Mouse (Mus musculus) embryonic stem cell, embryonic (primary cell): Measurements from ENCODE around the gene Gpd1.

Experiments
- CTCF ChIA-PET, 4 experiments: fragments of 300-600 bp in 2 of 4; fragments of 350-600 bp in 2 of 4; sonication (Branson Sonifier 250); formaldehyde crosslinking; loops; one replicate each; lab custom pipeline; 2022; ENCODE audit warnings: inconsistent platforms in 2 of 4; lab: Charles Lee
- POLR2A ChIA-PET, 4 experiments: fragments of 300-600 bp in 2 of 4; fragments of 350-600 bp in 2 of 4; sonication (Branson Sonifier 250); formaldehyde crosslinking; loops; one replicate each; lab custom pipeline; 2022; ENCODE audit warnings: antibody characterized with exemption in 4 of 4, inconsistent platforms in 1 of 4; lab: Charles Lee

The Gpd1 gene

DNA sequence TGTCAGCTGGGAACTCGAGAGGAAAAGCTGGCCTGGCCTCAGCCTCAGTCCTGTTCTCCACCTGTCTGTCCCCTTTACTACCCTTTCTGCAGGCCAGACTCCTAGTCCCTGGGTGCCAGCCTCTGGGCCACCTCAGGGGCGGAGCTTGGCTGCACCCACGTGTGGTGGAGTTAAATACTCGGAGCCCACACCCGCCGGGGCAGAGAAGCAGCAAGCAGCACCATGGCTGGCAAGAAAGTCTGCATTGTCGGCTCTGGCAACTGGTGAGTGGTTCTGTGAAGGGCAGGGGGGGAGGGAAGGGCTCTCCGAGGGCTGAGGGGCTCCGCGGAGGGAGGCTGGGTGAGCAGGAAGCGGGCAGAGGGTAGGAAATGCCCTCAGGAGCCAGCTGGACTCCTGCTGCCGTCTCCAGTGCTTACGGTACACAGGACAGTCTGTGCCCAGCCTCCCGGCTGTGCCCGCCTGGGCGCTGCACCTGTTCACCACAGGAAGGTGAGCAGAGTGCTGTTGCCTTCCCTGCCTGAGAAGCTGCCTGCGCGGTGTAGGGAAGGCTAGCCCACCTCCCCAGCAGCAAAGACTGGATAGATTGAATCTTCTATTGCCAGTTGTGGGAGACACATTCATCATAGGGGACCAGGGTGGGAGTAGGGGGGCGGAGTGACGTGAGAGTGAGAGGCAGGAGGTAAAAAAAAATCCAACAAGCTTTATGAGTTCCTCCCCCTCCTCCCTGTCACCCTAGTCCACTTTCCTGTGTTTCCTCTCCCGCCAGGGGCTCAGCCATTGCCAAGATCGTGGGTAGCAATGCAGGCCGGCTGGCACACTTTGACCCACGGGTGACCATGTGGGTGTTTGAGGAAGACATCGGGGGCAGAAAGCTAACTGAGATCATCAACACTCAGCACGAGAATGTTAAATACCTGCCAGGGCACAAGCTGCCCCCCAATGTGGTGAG lies at the start of gene Gpd1:
Gene Gpd1 (plus strand): TSS at position 130 of the 949 bp plus-strand sequence.
- CTCF ChIA-PET: interaction anchor here (0.5 to 8.0 kb wide), 14 partner anchors 7 to 966 kb away, joined by 3 to 131 read pairs (median 3); partner anchors contain the start of genes Cox14 (in 2 of the 4) and Gm17349 (in 2 of the 4)
- POLR2A ChIA-PET: interaction anchor here (0.5 to 10.6 kb wide), 11 partner anchors 7 to 302 kb away, joined by 3 to 90 read pairs (median 5); partner anchors contain the start of genes Gm17349 (in 2 of the 4), Cox14 (in 1 of the 4) and Smarcd1 (in 1 of the 4)

DNA sequence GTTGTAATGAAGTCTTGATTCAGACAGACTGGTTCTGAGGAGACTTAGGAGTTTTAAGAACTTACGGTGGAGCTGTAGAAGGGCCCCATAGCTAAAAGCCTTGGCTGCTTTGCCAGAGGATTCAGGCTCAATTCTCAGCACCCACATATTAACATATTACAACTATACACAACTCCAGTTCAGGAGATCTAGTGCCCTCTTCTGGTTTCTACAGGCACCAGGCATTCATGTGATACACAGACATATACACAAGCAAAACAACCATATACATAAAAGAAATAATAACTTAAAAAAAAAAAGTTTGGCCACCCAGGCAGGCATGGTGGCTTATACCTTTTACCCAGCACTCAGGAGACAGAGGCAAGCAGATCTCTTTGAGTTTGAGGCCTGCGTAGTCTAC lies 49.8 kb upstream of the Gpd1 start:
- POLR2A ChIA-PET: interaction anchor here in 1 of 4 experiments (1.1 to 12.6 kb wide), 4 partner anchors 9 to 67 kb away, joined by 4 to 107 read pairs (median 13); partner anchors contain the start of gene Racgap1
- CTCF ChIA-PET: interaction anchor here (0.5 to 7.8 kb wide), 12 partner anchors 9 to 384 kb away, joined by 3 to 114 read pairs (median 4); partner anchors contain the start of gene Cox14 (in 1 of the 4)

DNA sequence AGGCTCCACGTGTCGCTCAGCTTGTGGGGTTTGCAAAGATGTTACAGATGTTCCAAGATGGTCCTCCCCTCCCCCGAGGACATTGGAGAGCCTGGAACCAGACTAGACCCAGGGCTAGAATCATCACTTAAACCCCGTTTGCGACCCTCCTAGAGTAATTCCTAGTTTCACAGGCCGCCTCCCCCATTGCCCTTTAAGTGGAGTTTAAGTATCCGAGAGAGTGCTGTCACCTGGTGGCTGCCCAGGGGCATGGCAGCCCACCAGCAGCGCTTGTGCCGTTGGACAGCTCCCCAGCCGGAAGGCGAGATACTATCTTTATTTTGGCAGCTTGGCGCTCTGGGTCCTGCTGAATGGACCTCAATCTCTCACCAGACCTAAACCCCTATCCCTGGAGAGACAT lies 48.4 kb upstream of the Gpd1 start:
- POLR2A ChIA-PET: interaction anchor here (0.6 to 12.6 kb wide), 21 partner anchors 9 to 142 kb away, joined by 3 to 107 read pairs (median 5); partner anchors contain the start of genes Cox14 (in 2 of the 4) and Racgap1 (in 2 of the 4)

DNA sequence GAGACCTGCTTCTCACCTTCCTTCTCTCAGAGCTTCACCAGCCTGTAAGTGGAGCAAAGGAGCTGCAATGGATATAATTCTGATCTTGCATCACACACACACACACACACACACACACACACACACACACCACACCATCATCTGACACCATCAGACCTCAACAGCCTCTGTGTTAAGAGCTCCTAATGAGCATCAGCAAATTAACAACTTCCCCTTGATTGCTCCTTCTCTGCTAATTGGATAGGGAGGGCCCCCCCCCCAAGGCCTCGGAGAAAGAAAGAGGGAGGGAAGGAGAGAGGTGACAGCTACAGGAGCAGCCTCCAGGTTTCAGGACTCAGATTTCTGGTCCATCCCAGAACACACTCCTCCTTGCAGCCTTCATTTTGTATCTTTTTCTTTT lies 47.9 kb upstream of the Gpd1 start:
- CTCF ChIA-PET: interaction anchor here (0.5 to 7.8 kb wide), 45 partner anchors 9 to 645 kb away, joined by 3 to 114 read pairs (median 4); partner anchors contain the start of genes Cox14 (in 2 of the 4), Racgap1 (in 2 of the 4), Aqp6 (in 1 of the 4) and Dnajc22 (in 1 of the 4)
- POLR2A ChIA-PET: interaction anchor here (0.6 to 12.6 kb wide), 25 partner anchors 9 to 374 kb away, joined by 3 to 107 read pairs (median 5); partner anchors contain the start of genes Racgap1 (in 2 of the 4) and Cox14 (in 1 of the 4)

More for the DNA sequence above, 48.4 kb upstream of the Gpd1 start:
- CTCF ChIA-PET: interaction anchor here (0.5 to 7.8 kb wide), 42 partner anchors 9 to 627 kb away, joined by 3 to 114 read pairs (median 4); partner anchors contain the start of genes Cox14 (in 2 of the 4), Racgap1 (in 2 of the 4) and Aqp6 (in 1 of the 4)

DNA sequence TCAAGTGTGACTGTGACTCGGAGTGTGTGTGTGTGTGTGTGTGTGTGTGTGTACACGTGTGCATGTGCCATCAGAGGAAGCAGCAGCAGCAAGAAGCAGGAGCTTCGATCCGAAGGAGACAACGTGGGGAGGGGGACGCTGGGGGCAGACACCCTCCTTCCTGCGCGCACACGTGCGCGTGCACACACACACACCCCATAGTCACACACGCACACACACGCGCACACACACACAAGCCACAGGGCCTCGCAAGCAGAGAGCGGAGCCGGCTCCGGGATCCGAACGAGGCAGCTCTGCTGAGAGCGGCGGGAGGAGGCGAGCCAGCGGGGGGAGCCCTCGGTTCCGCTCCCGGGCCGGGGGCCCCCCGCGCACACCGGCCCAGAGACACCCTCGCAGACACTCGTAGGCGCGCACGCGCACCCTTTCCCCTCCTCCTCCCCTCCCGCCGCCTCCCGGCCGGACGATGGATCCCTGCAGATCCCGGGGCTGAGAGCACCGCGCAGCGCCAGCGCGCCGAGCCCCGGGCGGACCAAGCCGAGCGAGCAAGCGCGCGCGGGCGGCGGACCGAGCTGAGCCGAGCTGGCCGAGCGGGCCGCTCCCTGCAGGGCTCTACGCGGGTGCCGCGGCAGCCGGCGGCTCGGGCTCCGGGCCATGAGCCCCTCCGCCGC lies 47.0 kb upstream of the Gpd1 start, which contains the start of gene Asic1:
Gene Asic1 (plus strand): TSS at position 215 of the 668 bp plus-strand sequence.
- POLR2A ChIA-PET: interaction anchor here (0.6 to 12.6 kb wide), 17 partner anchors 8 to 242 kb away, joined by 3 to 107 read pairs (median 4); partner anchors contain the start of gene Racgap1 (in 1 of the 4)
- CTCF ChIA-PET: interaction anchor here (0.6 to 7.8 kb wide), 23 partner anchors 8 to 646 kb away, joined by 3 to 114 read pairs (median 6); partner anchors contain the start of genes Racgap1 (in 2 of the 4) and Gm17349 (in 1 of the 4)

DNA sequence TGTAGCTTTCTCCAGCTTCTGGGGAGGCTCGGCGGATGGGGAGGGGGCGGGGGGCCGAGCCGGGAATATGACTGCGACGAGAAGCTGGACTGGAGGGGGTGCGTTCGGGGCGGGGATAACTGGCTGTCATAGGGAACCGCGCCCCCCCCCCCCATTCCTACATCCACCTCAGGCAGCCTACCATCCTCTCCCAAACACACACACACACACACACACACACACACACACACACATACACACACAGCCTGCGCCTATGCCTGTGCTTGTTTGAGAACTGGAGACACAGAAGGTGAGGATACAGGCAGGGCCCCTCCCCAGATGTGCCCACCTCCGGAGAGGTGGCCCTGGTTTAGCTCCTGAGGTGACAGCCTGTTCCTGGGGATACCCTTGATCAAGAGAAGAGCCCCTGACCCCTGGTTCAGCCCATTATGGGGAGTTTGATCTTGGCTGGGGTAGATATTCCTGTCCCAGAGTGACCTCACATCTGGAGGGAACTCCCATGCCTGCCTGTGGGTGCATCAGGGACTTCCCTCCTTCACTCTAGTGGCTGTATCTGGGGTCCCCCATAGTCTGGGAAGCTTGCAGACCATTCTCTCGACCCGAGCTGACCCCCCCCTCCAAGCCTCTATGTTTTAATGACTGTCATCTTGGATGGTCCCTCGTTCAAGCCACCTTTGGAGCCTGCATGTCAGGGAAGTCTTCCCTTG lies 46.2 kb upstream of the Gpd1 start:
- CTCF ChIA-PET: interaction anchor here (0.6 to 8.1 kb wide), 16 partner anchors 8 to 254 kb away, joined by 3 to 114 read pairs (median 4); partner anchors contain the start of genes Cox14 (in 1 of the 4), Gm17349 (in 1 of the 4) and Racgap1 (in 1 of the 4)
- POLR2A ChIA-PET: interaction anchor here in 2 of 4 experiments (0.6 to 12.6 kb wide), 14 partner anchors 7 to 243 kb away, joined by 3 to 107 read pairs (median 4); partner anchors contain the start of genes Gm17349 (in 1 of the 2) and Racgap1 (in 1 of the 2)

DNA sequence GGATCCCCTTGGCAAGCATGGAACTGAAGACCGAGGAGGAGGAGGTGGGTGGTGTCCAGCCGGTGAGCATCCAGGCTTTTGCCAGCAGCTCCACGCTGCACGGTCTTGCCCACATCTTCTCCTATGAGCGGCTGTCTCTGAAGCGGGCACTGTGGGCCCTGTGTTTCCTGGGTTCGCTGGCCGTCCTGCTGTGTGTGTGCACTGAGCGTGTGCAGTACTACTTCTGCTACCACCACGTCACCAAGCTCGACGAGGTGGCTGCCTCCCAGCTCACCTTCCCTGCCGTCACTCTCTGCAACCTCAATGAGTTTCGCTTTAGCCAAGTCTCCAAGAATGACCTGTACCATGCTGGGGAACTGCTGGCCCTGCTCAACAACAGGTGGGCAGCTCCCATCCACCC lies 45.5 kb upstream of the Gpd1 start:
- ChIA-PET POLR2A (interaction anchor here in 2 of 4 experiments (0.7 to 12.6 kb wide), 7 partner anchors 9 to 265 kb away, joined by 3 to 107 read pairs (median 3); partner anchors contain the start of genes Gm17349 (in 1 of the 2) and Racgap1 (in 1 of the 2)), CTCF (interaction anchor here (0.7 to 8.1 kb wide), 12 partner anchors 9 to 227 kb away, joined by 3 to 88 read pairs (median 5); partner anchors contain the start of genes Aqp5 (in 1 of the 4), Cox14 (in 1 of the 4) and Gm17349 (in 1 of the 4))

DNA sequence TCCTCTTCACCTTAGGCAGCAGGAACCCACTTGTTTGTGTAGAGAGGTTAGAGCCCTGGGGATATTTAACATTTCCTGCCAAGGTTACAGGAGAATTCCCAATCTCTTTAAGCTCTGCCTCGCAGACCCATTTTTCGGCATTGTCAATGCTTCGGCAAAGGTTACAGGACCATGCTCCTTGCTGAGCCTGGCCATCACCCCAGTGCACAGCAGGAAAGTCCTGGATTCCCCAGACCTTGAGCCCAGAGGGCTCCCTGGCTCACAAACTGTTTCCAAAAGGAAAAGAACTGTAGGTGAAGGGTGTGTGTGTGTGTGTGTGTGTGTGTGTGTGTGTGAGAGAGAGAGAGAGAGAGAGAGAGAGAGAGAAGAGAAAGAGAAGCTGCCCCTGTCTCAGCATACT lies 42.4 kb upstream of the Gpd1 start:
- ChIA-PET CTCF (interaction anchor here in 3 of 4 experiments (0.5 to 8.1 kb wide), 12 partner anchors 31 to 668 kb away, joined by 3 to 88 read pairs (median 4); no protein-coding TSS in a partner anchor), POLR2A (interaction anchor here in 2 of 4 experiments (0.6 to 12.6 kb wide), 5 partner anchors 14 to 198 kb away, joined by 3 to 107 read pairs (median 4); partner anchors contain the start of gene Racgap1 (in 2 of the 2))

DNA sequence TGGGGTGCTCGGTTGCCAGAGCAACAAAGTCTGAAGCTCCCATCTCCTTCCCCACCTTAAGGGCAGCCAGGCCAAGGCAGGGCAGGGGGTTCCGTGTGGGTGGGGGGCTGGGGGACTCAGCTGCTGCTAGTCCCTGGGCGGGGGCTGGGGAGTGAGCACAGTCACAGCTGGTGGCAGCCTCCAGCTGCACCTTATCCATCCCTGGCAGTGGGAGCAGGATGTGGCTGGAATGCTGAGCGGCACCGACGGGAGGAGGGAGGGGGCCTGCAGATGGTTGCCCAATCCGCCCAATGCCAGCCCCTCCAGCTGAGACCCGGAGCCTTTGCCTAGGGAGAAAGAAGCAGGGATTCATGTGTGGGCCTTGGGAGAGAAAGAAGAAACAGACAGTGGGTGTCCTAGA lies 40.2 kb upstream of the Gpd1 start:
- POLR2A ChIA-PET: interaction anchor here (0.6 to 3.9 kb wide), 19 partner anchors 8 to 1650 kb away, joined by 3 to 43 read pairs (median 6); partner anchors contain the start of genes Cox14 (in 2 of the 4), Gm17349 (in 1 of the 4) and Racgap1 (in 1 of the 4)
- CTCF ChIA-PET: interaction anchor here (0.6 to 8.1 kb wide), 31 partner anchors 8 to 890 kb away, joined by 3 to 88 read pairs (median 9); partner anchors contain the start of genes Cox14 (in 3 of the 4), Gm17349 (in 2 of the 4), Asic1 (in 1 of the 4) and Racgap1 (in 1 of the 4)

DNA sequence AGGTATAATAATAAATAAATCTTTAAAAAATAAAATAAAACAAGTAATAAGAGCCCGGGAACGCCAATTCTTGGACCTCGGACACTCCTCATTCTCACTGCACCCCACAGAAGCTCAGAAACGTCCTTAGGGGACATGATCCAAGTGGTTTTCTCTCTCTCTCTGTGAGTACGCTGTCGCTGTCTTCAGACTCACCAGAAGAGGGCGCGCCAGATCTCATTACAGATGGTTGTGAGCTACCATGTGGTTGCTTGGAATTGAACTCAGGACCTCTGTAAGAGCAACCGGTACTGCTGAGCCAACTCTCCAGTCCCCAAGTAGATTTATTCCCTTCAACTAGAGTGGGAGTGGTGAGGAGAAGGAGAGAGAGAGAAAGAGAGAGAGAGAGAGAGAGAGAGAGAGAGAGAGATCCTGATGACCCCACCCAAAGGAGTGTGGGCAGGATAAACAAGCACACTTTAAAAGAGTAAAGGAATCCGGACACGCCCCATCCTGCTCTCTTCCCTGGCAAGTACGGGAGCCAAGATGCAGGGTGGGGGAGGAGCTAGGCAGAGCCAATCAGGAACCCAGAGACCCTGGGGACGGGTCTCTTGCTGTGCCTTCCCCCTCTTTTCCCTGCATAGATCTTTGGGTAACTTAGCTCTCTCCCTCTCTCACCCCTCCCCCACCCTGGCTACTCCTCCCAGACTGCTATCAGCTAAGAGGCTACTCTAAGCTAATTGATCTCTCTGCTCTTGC lies 39.1 kb upstream of the Gpd1 start:
- ChIA-PET POLR2A (interaction anchor here (0.6 to 3.9 kb wide), 113 partner anchors 8 to 1714 kb away, joined by 3 to 43 read pairs (median 4); partner anchors contain the start of genes Gm17349 (in 3 of the 4), Racgap1 (in 3 of the 4), Aqp6 (in 2 of the 4) and Cox14 (in 2 of the 4)), CTCF (interaction anchor here (0.5 to 8.1 kb wide), 138 partner anchors 8 to 1896 kb away, joined by 3 to 88 read pairs (median 4); partner anchors contain the start of genes Cox14 (in 4 of the 4), Gm17349 (in 3 of the 4), Racgap1 (in 3 of the 4) and Aqp6 (in 1 of the 4))

DNA sequence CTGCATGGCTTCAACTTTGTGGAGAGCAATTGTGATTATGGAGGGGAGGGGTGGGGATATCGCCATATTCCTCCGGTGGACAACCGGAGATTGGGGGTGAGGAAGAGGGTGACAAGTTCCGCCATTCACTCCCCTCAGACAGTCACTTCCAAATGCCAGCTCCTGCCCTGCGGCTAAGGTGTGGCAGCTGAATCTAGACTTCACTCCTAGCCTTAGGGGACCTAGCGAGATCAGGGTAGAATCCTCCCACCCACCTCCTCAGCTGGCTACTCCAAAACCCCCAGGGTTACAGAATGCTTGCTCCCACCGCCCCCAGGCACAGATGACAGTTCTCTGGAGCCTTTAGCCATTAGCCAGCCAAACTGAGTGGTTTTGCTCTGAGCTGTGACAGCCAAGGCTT lies 38.3 kb upstream of the Gpd1 start:
- ChIA-PET POLR2A (interaction anchor here (0.6 to 3.9 kb wide), 102 partner anchors 9 to 824 kb away, joined by 3 to 43 read pairs (median 4); partner anchors contain the start of genes Gm17349 (in 3 of the 4), Aqp6 (in 2 of the 4), Cox14 (in 2 of the 4) and Racgap1 (in 2 of the 4)), CTCF (interaction anchor here (0.5 to 8.1 kb wide), 103 partner anchors 8 to 1897 kb away, joined by 3 to 88 read pairs (median 5); partner anchors contain the start of genes Cox14 (in 4 of the 4), Gm17349 (in 3 of the 4), Racgap1 (in 3 of the 4) and Aqp6 (in 1 of the 4))

DNA sequence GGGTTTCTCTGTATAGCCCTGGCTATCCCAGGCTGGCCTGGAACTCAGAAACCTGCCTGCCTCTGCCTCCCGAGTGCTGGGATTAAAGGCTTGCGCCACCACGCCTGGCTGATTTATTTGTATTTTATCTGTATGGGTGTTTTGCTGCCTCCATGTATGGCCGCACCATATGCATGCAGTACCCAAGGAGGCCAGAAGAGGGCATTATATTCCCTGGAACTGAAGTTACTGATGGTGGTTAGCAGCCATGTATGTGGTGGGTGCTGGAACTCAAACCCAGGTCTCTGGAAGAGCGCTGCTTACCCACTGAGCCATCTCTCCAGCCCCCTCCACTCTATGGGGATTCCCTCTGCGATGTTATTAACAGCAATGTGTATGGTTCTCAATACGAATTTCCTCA lies 34.4 kb upstream of the Gpd1 start:
- CTCF ChIA-PET: interaction anchor here in 3 of 4 experiments (0.5 to 12.4 kb wide), 22 partner anchors 9 to 224 kb away, joined by 3 to 85 read pairs (median 4); partner anchors contain the start of gene Cox14 (in 2 of the 3)
- POLR2A ChIA-PET: interaction anchor here (0.5 to 2.8 kb wide), 12 partner anchors 8 to 289 kb away, joined by 3 to 9 read pairs (median 5); partner anchors contain the start of genes Cox14 (in 1 of the 4), Gm17349 (in 1 of the 4), Racgap1 (in 1 of the 4) and Smarcd1 (in 1 of the 4)

DNA sequence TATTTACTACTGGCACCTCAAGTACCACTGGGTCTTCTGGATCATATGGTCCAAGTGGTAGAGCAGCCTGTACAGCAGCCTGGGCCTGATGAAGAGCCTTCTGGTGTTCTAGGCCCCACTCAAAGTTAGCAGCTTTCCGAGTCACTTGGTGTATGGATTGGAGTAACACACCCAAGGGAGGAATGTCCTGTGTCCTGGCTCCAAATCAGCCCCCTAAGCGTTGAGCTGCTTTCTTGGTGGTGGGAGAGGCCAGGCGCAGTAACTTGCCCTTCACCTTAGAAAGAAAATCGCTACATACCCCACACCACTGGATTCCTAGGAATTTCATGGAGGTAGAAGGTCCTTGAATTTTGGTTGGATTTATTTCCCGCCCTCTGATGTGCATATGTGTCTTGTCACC lies 33.2 kb upstream of the Gpd1 start:
- CTCF ChIA-PET: interaction anchor here (0.6 to 12.4 kb wide), 14 partner anchors 11 to 554 kb away, joined by 3 to 85 read pairs (median 4); partner anchors contain the start of gene Cox14 (in 2 of the 4)
- POLR2A ChIA-PET: interaction anchor here in 3 of 4 experiments (0.6 to 3.1 kb wide), 14 partner anchors 8 to 353 kb away, joined by 3 to 9 read pairs (median 3); partner anchors contain the start of gene Racgap1 (in 1 of the 3)

DNA sequence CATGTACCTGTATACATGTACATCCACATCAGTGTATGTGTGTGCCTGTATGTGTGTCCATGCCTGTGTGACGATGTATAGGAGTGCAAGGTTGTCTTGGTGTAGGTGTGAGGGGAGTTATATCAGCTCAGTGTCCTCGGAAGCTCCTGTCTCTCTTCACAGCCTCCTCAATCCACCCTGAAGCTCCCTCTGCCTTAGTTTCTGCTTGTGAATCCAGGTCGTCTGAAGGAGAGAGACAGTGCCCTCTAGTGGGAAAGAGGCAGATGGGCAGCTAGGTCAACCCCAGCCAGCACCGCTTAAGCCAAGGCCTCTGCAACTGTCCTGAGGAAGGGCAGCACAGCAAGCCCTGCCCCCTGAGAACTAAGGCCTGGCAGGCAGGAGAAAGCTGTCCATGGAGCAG lies 28.6 kb upstream of the Gpd1 start:
- ChIA-PET POLR2A (interaction anchor here in 3 of 4 experiments (0.5 to 5.5 kb wide), 18 partner anchors 9 to 216 kb away, joined by 3 to 43 read pairs (median 4); partner anchors contain the start of genes Cox14 (in 2 of the 3), Gm17349 (in 1 of the 3) and Racgap1 (in 1 of the 3)), CTCF (interaction anchor here (0.5 to 12.4 kb wide), 69 partner anchors 8 to 1464 kb away, joined by 3 to 85 read pairs (median 5); partner anchors contain the start of genes Cox14 (in 3 of the 4), Gm17349 (in 2 of the 4), Racgap1 (in 2 of the 4) and Gpd1 (in 1 of the 4))
